Comparison of ENCODE assay signal across 16 mouse cellular contexts in the genomic region with DNA sequence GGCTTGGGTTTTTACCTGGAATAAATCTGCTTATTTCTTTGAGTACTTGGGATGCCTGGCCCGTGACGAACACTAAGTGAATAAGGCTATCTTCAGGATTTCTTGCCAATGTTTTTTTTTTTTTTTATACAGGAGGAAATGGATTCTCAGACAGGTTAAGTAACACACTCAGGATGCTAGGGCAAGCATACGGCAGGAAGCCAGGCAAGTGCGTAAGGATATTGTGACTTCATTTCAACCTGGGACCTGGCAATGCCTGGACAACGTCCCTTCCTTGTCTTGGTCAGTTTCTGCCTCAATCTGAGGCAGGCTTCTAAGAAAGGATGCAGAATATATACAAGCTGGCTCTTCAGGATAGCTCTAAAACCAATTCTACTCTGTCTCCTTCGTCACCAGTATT.
DNase-seq lines count a peak whose midpoint lies in the region; ATAC-seq and TF ChIP-seq lines count a peak whose summit lies in the region.
"Had no signal": no experiment of that assay in that cellular context is flagged by ENCODE, and none has a peak within 500 bp of the region (broad histone marks: within the 10 kb centered on the region; RNA-seq: fewer than 3 reads in every experiment).

No protein-coding gene starts in this region.

- no peaks in the 10 kb centered on the region for H3K9me3 ChIP-seq in lung, embryonic 14.5 days (ENCODE audit: low read depth, low read length)
- H3K9me3 ChIP-seq in kidney, embryonic 14.5 days (ENCODE audit: control insufficient read depth, low read length): no peaks in the 10 kb centered on the region
- H3K9me3 ChIP-seq: forebrain, embryonic 12.5 days had no signal

- no peak for TF ChIP-seq POLR2A in lung, adult 2 months (IDR thresholded peaks at IDR 0.05; ENCODE audit: borderline replicate concordance, extremely low read depth, low read depth, low read length)

- H3K4me3 ChIP-seq in lung, embryonic 14.5 days (ENCODE audit: low read depth, low read length): no peak overlapping the region
- no peak overlapping the region for H3K4me3 ChIP-seq in lung, adult 2 months (replicated peaks; ENCODE audit: extremely low read depth, low read depth, low read length)
- no peak overlapping the region for H3K4me3 ChIP-seq in kidney, embryonic 14.5 days (ENCODE audit: low read length)
- H3K4me3 ChIP-seq: forebrain, embryonic 12.5 days had no signal

- peak; percentile 7; the same call in 1 of the 2 replicates for ATAC-seq in lung, embryonic 14.5 days (ENCODE audit: insufficient read depth)
- no peak for ATAC-seq in kidney, embryonic 14.5 days (ENCODE audit: low FRiP score, low TSS enrichment)
- ATAC-seq: CD4-positive, CD25-positive, alpha-beta regulatory T cell, adult 4 months had no signal

- H3K4me1 ChIP-seq in lung, embryonic 14.5 days (ENCODE audit: insufficient read depth): peaks cover 5% of the 10 kb centered on the region
- H3K4me1 ChIP-seq in lung, adult 2 months (ENCODE audit: control insufficient read depth, insufficient read depth, low read length): peaks cover 3% of the 10 kb centered on the region
- H3K4me1 ChIP-seq in kidney, embryonic 14.5 days (ENCODE audit: control insufficient read depth, insufficient read depth, low read length): peaks cover 16% of the 10 kb centered on the region; the same call in 1 of the 2 replicates

- no peak overlapping the region for H3K9ac ChIP-seq in lung, embryonic 14.5 days
- no peak overlapping the region for H3K9ac ChIP-seq in kidney, embryonic 14.5 days (ENCODE audit: low read depth, low read length)
- H3K9ac ChIP-seq: forebrain, embryonic 12.5 days had no signal

- intact Hi-C loops in gastrocnemius, postnatal 14 days (cut with DNase I; ENCODE audit: low total_unique reads): no loop called here

- peak overlapping the region; percentile 63 for H3K27ac ChIP-seq in lung, embryonic 14.5 days (ENCODE audit: low read depth)
- H3K27ac ChIP-seq in kidney, embryonic 14.5 days (ENCODE audit: low read depth, low read length): 0 out of 2 replicates have a peak overlapping the region, but pooled peaks have one; percentile 11
- H3K27ac ChIP-seq: forebrain, embryonic 12.5 days; macrophage had no signal

- DNase-seq in heart, adult 11 months: peak; percentile 94
- DNase-seq in heart, postnatal 4 days: no peak
- no peak for DNase-seq in lung, embryonic 14.5 days
- DNase-seq in lung, adult 2 months: no peak
- DNase-seq in lung, postnatal 36 days: peak; percentile 26
- DNase-seq in layer of hippocampus, postnatal 10 days (ENCODE audit: low spot score in 2 of 2): no peak
- DNase-seq in gastrocnemius, postnatal 14 days: no peak
- DNase-seq: cerebellum, postnatal 25 days; layer of hippocampus, postnatal 36 days; right cerebral cortex, postnatal 14 days had no signal

- WGBS in lung, embryonic 14.5 days: 73% methylated on average over 6 of the region's 6 CpGs
- 74% methylated on average over 6 of the region's 6 CpGs for WGBS in lung, adult 2 months
- 81% methylated on average over 6 of the region's 6 CpGs for WGBS in kidney, embryonic 14.5 days

- H3K36me3 ChIP-seq in lung, embryonic 14.5 days (ENCODE audit: insufficient read depth): no peaks in the 10 kb centered on the region
- no peaks in the 10 kb centered on the region for H3K36me3 ChIP-seq in kidney, embryonic 14.5 days (ENCODE audit: control insufficient read depth, insufficient read depth, low read length)
- H3K36me3 ChIP-seq: forebrain, embryonic 12.5 days; G1E had no signal

- TF ChIP-seq CTCF in lung, embryonic 14.5 days (IDR thresholded peaks at IDR 0.05; ENCODE audit: low read depth): no peak
- TF ChIP-seq CTCF in lung, adult 2 months (IDR thresholded peaks at IDR 0.05; ENCODE audit: insufficient read depth, low read length): no peak

- no peak overlapping the region for H3K4me2 ChIP-seq in lung, embryonic 14.5 days
- H3K4me2 ChIP-seq in kidney, embryonic 14.5 days (replicated peaks; ENCODE audit: low read depth, low read length): no peak overlapping the region
- H3K4me2 ChIP-seq: forebrain, embryonic 12.5 days; midbrain, embryonic 11.5 days had no signal

- H3K27me3 ChIP-seq in lung, embryonic 14.5 days (ENCODE audit: insufficient read depth, low read length): no peaks in the 10 kb centered on the region
- no peaks in the 10 kb centered on the region for H3K27me3 ChIP-seq in kidney, embryonic 14.5 days (ENCODE audit: control insufficient read depth, insufficient read depth, low read length)
- H3K27me3 ChIP-seq: forebrain, embryonic 12.5 days had no signal

Comparison
In these comparisons a context has a peak if more than half of its experiments do, and no peak if none do; other contexts are left out.
1. DNase-seq: peak in heart, adult 11 months (single experiment) and lung, postnatal 36 days (single experiment); none in heart, postnatal 4 days (single experiment), lung, embryonic 14.5 days (single experiment), lung, adult 2 months (single experiment), layer of hippocampus, postnatal 10 days (0 of 2) and gastrocnemius, postnatal 14 days (single experiment).